Mouse (Mus musculus): Measurements from ENCODE around the gene Rad23b.

DNA sequence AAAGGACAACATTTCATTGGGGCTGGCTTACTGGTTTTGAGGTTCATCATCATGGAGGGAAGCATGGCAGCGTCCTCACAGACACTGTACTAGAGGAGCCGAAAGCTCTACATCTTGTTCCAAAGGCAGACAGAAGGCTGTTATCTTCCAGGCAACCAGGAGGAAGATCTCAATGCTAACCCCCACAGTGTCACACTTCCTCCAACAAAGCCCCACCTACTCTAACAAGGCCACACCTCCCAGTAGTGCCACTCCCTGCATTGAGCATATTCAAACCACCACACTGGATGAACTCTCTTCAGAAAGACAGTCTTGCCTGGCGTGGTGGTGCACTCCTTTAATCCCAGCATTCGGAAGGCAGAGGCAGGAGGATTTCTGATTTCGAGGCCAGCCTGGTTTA is 7.2 kb upstream of the Rad23b start:
- no peak for TF ChIP-seq CTCF (IDR thresholded peaks at IDR 0.05; ENCODE audit: borderline replicate concordance, insufficient read depth, low read depth, low read length)
- no peak for TF ChIP-seq POLR2A (IDR thresholded peaks at IDR 0.05; ENCODE audit: borderline replicate concordance, insufficient read depth, low read length)

All from cerebellum, adult 2 months (tissue).